Comparison of ENCODE assay signal across 6 mouse cellular contexts in the genomic region with DNA sequence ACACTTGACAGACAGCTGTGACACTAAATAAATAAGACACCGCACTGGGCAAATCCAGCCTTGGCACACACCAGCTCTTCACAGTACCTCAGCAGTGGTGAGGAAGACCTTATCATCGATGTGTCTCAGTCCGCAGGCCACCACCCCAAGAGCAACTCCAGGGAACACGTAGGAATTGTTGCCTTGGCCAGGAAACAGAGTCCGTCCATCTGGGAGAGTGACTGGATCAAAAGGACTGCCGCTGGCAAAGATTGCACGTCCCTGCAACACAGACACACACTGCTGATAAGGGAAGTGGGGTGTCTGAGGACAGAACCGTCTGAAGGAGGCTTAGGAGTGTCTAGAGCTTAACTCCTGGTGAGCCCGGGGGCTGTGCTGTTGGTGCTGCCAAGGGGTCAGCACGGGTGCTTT. TPM values are rescaled to one million over a fixed set of nuclear protein-coding genes. Genes with fewer than 3 reads are reported as not detected.
DNase-seq lines count a peak whose midpoint lies in the region; ATAC-seq and TF ChIP-seq lines count a peak whose summit lies in the region.
"Not testable (repeated sequence)": the region's sequence is repeated elsewhere in the genome, so short reads cannot be mapped to it uniquely, and the experiment has no call there.

No protein-coding gene starts in this region.

- TF ChIP-seq CTCF in lung, postnatal 0 days (IDR thresholded peaks at IDR 0.05): not testable (repeated sequence)

- peak; percentile 52; the same call in 1 of the 2 replicates for ATAC-seq in heart, embryonic 11.5 days (replicated peaks; ENCODE audit: insufficient number of reproducible peaks, low FRiP score, low TSS enrichment)
- peak; percentile 71 for ATAC-seq in heart, embryonic 15.5 days (replicated peaks; ENCODE audit: insufficient number of reproducible peaks, insufficient read depth, low FRiP score, low read depth)
- ATAC-seq in hindbrain, embryonic 15.5 days (ENCODE audit: low FRiP score, low read depth): 0 out of 2 replicates have a peak, but pooled peaks have one; percentile 54
- peak; percentile 65 for ATAC-seq in intestine, embryonic 16.5 days
- ATAC-seq in lung, postnatal 0 days: peak; percentile 53
- 0 out of 2 replicates have a peak, but pooled peaks have one; percentile 36 for ATAC-seq in midbrain, embryonic 16.5 days

- H3K4me3 ChIP-seq in heart, embryonic 11.5 days (ENCODE audit: low read depth, low read length); heart, embryonic 15.5 days; hindbrain, embryonic 15.5 days; intestine, embryonic 16.5 days (ENCODE audit: low read length); lung, postnatal 0 days (ENCODE audit: low read depth, low read length); midbrain, embryonic 16.5 days (ENCODE audit: low read depth, low read length): not testable (repeated sequence)

- H3K27me3 ChIP-seq in heart, embryonic 11.5 days (ENCODE audit: control insufficient read depth, insufficient read depth, low read length); heart, embryonic 15.5 days; hindbrain, embryonic 15.5 days; intestine, embryonic 16.5 days (replicated peaks; ENCODE audit: control insufficient read depth, insufficient read depth, low read length); lung, postnatal 0 days (replicated peaks; ENCODE audit: insufficient read depth, low read length); midbrain, embryonic 16.5 days (ENCODE audit: control insufficient read depth, insufficient read depth, low read depth, low read length): not testable (repeated sequence)

- peak overlapping the region; percentile 41; the same call in 1 of the 2 replicates for H3K27ac ChIP-seq in heart, embryonic 11.5 days (ENCODE audit: low read depth, low read length)
- H3K27ac ChIP-seq in heart, embryonic 15.5 days: peak overlapping the region; percentile 35
- not testable (repeated sequence) for H3K27ac ChIP-seq in hindbrain, embryonic 15.5 days (replicated peaks); intestine, embryonic 16.5 days (ENCODE audit: low read length); lung, postnatal 0 days (ENCODE audit: low read length); midbrain, embryonic 16.5 days (ENCODE audit: low read length)

- not testable (repeated sequence) for H3K9ac ChIP-seq in heart, embryonic 11.5 days (ENCODE audit: low read depth, low read length); heart, embryonic 15.5 days; hindbrain, embryonic 15.5 days; intestine, embryonic 16.5 days (ENCODE audit: low read depth, low read length); lung, postnatal 0 days (replicated peaks; ENCODE audit: low read depth); midbrain, embryonic 16.5 days (ENCODE audit: low read depth, low read length)

- 12% methylated on average over 9 of the region's 10 CpGs for WGBS in heart, embryonic 11.5 days (ENCODE audit: insufficient replicate concordance)
- WGBS in heart, embryonic 15.5 days: 13% methylated on average over 10 of the region's 10 CpGs
- 69% methylated on average over 10 of the region's 10 CpGs for WGBS in hindbrain, embryonic 15.5 days
- WGBS in intestine, embryonic 16.5 days: 50% methylated on average over 10 of the region's 10 CpGs
- 25% methylated on average over 10 of the region's 10 CpGs for WGBS in lung, postnatal 0 days
- WGBS in midbrain, embryonic 16.5 days: 69% methylated on average over 9 of the region's 10 CpGs

- H3K4me1 ChIP-seq in heart, embryonic 11.5 days (ENCODE audit: control insufficient read depth, insufficient read depth, low read length): peaks cover 19% of the 10 kb centered on the region; the same call in 1 of the 2 replicates
- H3K4me1 ChIP-seq in heart, embryonic 15.5 days (replicated peaks): peaks cover 15% of the 10 kb centered on the region
- H3K4me1 ChIP-seq in hindbrain, embryonic 15.5 days (replicated peaks); intestine, embryonic 16.5 days (ENCODE audit: control insufficient read depth, insufficient read depth, low read length); lung, postnatal 0 days (ENCODE audit: insufficient read depth, low read depth, low read length); midbrain, embryonic 16.5 days (ENCODE audit: control insufficient read depth, insufficient read depth, low read length): not testable (repeated sequence)

- TF ChIP-seq EP300 in lung, postnatal 0 days (IDR thresholded peaks at IDR 0.05): not testable (repeated sequence)

- not testable (repeated sequence) for H3K9me3 ChIP-seq in heart, embryonic 11.5 days (replicated peaks; ENCODE audit: control insufficient read depth, low read length); heart, embryonic 15.5 days (replicated peaks); hindbrain, embryonic 15.5 days; intestine, embryonic 16.5 days (ENCODE audit: control insufficient read depth, low read length); lung, postnatal 0 days (ENCODE audit: low read length); midbrain, embryonic 16.5 days (replicated peaks; ENCODE audit: control insufficient read depth, low read length, poor library complexity, severe bottlenecking)

- H3K36me3 ChIP-seq in heart, embryonic 11.5 days (ENCODE audit: control insufficient read depth, insufficient read depth, low read length); heart, embryonic 15.5 days; hindbrain, embryonic 15.5 days; intestine, embryonic 16.5 days (ENCODE audit: control insufficient read depth, insufficient read depth, low read length); lung, postnatal 0 days (ENCODE audit: insufficient read depth, low read length); midbrain, embryonic 16.5 days (ENCODE audit: control insufficient read depth, insufficient read depth, low read length): not testable (repeated sequence)

- peak overlapping the region; percentile 22; the same call in 1 of the 2 replicates for H3K4me2 ChIP-seq in heart, embryonic 11.5 days
- 0 out of 2 replicates have a peak overlapping the region, but pooled peaks have one; percentile 26 for H3K4me2 ChIP-seq in heart, embryonic 15.5 days
- H3K4me2 ChIP-seq in hindbrain, embryonic 15.5 days; intestine, embryonic 16.5 days (ENCODE audit: low read depth, low read length); lung, postnatal 0 days (replicated peaks; ENCODE audit: low read depth, low read length); midbrain, embryonic 16.5 days (ENCODE audit: low read length): not testable (repeated sequence)

- DNase-seq in lung, postnatal 0 days (ENCODE audit: low spot score): not testable (repeated sequence)

RNA-seq across cellular contexts. Expression of gene Rwdd2a, which starts 22.6 kb away (rescaled TPM):
- polyA plus RNA-seq in heart, embryonic 11.5 days (2014; fragmentation: Nextera tagmentation; extraction: Ambion mirVana): 4.8 TPM in 2 replicates
- polyA plus RNA-seq in heart, embryonic 15.5 days (2015; fragmentation: Nextera tagmentation; extraction: Ambion mirVana): 3.6 and 3.7 TPM in 2 replicates
- 25.2 and 29.3 TPM in 2 replicates for polyA plus RNA-seq in hindbrain, embryonic 15.5 days (2015; fragmentation: Nextera tagmentation; extraction: Ambion mirVana)
- polyA plus RNA-seq in intestine, embryonic 16.5 days (2015; fragmentation: Nextera tagmentation; extraction: Ambion mirVana): 2.9 and 3.0 TPM in 2 replicates
- polyA plus RNA-seq in lung, postnatal 0 days (2015; fragmentation: Nextera tagmentation; extraction: Ambion mirVana): 6.1 and 6.7 TPM in 2 replicates
- polyA plus RNA-seq in midbrain, embryonic 16.5 days (2015; fragmentation: Nextera tagmentation; extraction: Ambion mirVana): 22.3 and 30.9 TPM in 2 replicates

RNA-seq across cellular contexts. Expression of gene Pgm3, which starts 22.7 kb away (rescaled TPM):
- polyA plus RNA-seq in heart, embryonic 11.5 days (2014; fragmentation: Nextera tagmentation; extraction: Ambion mirVana): 26.6 and 27.4 TPM in 2 replicates
- polyA plus RNA-seq in heart, embryonic 15.5 days (2015; fragmentation: Nextera tagmentation; extraction: Ambion mirVana): 17.5 and 22.0 TPM in 2 replicates
- 35.0 and 35.8 TPM in 2 replicates for polyA plus RNA-seq in hindbrain, embryonic 15.5 days (2015; fragmentation: Nextera tagmentation; extraction: Ambion mirVana)
- polyA plus RNA-seq in intestine, embryonic 16.5 days (2015; fragmentation: Nextera tagmentation; extraction: Ambion mirVana): 49.1 and 50.6 TPM in 2 replicates
- 20.5 and 24.6 TPM in 2 replicates for polyA plus RNA-seq in lung, postnatal 0 days (2015; fragmentation: Nextera tagmentation; extraction: Ambion mirVana)
- polyA plus RNA-seq in midbrain, embryonic 16.5 days (2015; fragmentation: Nextera tagmentation; extraction: Ambion mirVana): 32.8 and 36.7 TPM in 2 replicates
